Mouse (Mus musculus): ENCODE results near the gene Zfp105.

GRCm38 (mm10) chr9:122875145-122875544, 47.7 kb upstream of the Zfp105 start:
- TF ChIP-seq POLR2A (IDR thresholded peaks at IDR 0.05; ENCODE audit: control insufficient read depth, extremely low read depth, insufficient read depth, low read length, poor library complexity) (no peak), CTCF (IDR thresholded peaks at IDR 0.05; ENCODE audit: borderline replicate concordance, control insufficient read depth, extremely low read depth, insufficient read depth, low read length, poor library complexity) (no peak)

Data from thymus, adult 2 months (tissue).